ENCODE assay signal across 8 mouse cellular contexts in the genomic region with DNA sequence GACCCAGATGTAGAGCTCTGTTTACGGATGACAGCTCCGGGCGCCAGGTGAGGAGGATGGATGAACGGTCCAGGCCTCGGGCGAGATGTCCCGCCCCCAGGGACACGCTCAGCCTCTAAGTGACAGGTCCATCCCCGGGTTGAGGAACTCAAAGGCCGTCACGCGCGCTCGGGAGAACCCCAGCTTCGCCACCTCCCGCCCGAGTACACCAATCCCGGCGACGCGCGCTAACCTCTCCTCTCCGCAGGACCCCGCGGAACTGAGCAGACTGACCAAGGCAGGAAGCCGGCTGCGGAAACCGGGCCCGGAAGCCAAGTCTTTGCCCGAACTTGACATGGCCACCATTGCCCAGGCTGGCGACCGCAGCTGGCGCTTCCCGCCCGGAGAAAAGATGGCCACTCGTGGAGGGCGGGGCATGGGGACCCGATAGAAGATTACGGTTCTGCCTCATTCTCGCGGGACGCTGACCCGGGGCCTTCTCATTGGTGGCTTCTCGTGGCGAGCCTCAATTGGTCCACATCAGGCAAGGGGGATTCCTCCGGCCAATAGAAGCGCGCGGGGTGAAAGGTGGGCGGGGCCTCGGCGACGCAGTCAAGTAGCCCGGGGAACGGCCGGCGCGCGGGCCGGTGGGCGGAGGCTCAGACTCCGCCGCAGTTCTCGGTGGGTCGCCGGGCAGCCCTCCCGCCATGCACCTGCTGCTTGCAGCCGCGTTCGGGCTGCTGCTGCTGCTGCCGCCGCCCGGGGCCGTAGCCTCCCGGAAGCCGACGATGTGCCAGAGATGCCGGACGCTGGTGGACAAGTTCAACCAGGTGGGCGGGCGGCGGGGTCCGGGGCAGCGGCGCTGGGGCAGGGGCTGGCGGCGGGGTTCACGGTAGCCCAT. TPM values are rescaled to one million over a fixed set of nuclear protein-coding genes. Genes with fewer than 3 reads are reported as not detected.
A peak's percentile ranks its signal among the peaks of the same experiment; 100 is the strongest.
DNase-seq lines count a peak whose midpoint lies in the region; ATAC-seq lines count a peak whose summit lies in the region.

Alg12 (minus strand) TSS at position 293 of the 880 bp plus-strand sequence.
Creld2 (plus strand) TSS at position 621 of the 880 bp plus-strand sequence.

- H3K9ac ChIP-seq in intestine, embryonic 14.5 days (ENCODE audit: low read length) = peak within 1 kb of the TSS; percentile 81

- intact Hi-C loops in left cerebral cortex, postnatal 14 days (cut with DNase I) = loop anchor here (10.0 kb wide), 1 partner anchor 54 kb away; no protein-coding TSS in a partner anchor

- H3K4me1 ChIP-seq in intestine, embryonic 14.5 days (replicated peaks; ENCODE audit: control insufficient read depth, insufficient read depth, low read length) = peaks cover 14% of the 10 kb centered on the region

- peak within 1 kb of the TSS; percentile 86 for H3K4me3 ChIP-seq in intestine, embryonic 14.5 days (ENCODE audit: low read depth, low read length)

- peak; percentile 99 for ATAC-seq in intestine, embryonic 14.5 days (replicated peaks; ENCODE audit: low FRiP score, low TSS enrichment, low read depth)

- no peaks in the 10 kb centered on the region for H3K27me3 ChIP-seq in intestine, embryonic 14.5 days (replicated peaks; ENCODE audit: control insufficient read depth, insufficient read depth, low read length)

- peak within 1 kb of the TSS; percentile 64; the same call in 1 of the 2 replicates for H3K27ac ChIP-seq in intestine, embryonic 14.5 days (ENCODE audit: low read depth)

- peak within 1 kb of the TSS; percentile 94 for H3K4me2 ChIP-seq in intestine, embryonic 14.5 days (ENCODE audit: low read length)

- H3K36me3 ChIP-seq in intestine, embryonic 14.5 days (ENCODE audit: control insufficient read depth, insufficient read depth, low read length) = peaks cover 43% of the 10 kb centered on the region

- under 1% methylated on average over 83 of the region's 88 CpGs for WGBS in intestine, embryonic 14.5 days

- H3K9me3 ChIP-seq in intestine, embryonic 14.5 days (ENCODE audit: control insufficient read depth, low read length) = no peaks in the 10 kb centered on the region

- DNase-seq in adrenal gland, adult 18-20 months (ENCODE audit: low spot score in 2 of 2) = peak; percentile 95 to 97
- peak; percentile 100 for DNase-seq in embryo, embryonic 11 days
- peak; percentile 100 for DNase-seq in gastrocnemius, postnatal 25 days
- DNase-seq in intestine, embryonic 14.5 days (ENCODE audit: low spot score) = peak; percentile 97
- peak; percentile 100 for DNase-seq in left cerebral cortex, postnatal 14 days (ENCODE audit: low spot score in 2 of 2)
- peak; percentile 99 for DNase-seq in mesoderm, embryonic 11.5 days (ENCODE audit: low read depth, low spot score)
- peak; percentile 100 for DNase-seq in right cerebral cortex, postnatal 36 days (ENCODE audit: low spot score in 2 of 2)
- DNase-seq in yolk sac, embryonic 10.5 days (ENCODE audit: low spot score) = peak; percentile 100

RNA-seq across cellular contexts. Expression of gene Alg12, which starts in this region (rescaled TPM):
- total RNA-seq in adrenal gland, adult 18-20 months (2021) = 10 to 100 TPM; 14.4 to 15.2 TPM
- 1 to 10 TPM; 3.5 to 5.2 TPM for total RNA-seq in gastrocnemius, postnatal 25 days (2021)
- polyA plus RNA-seq in intestine, embryonic 14.5 days (2014; fragmentation: Nextera tagmentation; extraction: Ambion mirVana) = 11.8 and 13.6 TPM in 2 replicates
- total RNA-seq in left cerebral cortex, postnatal 14 days (2021) = 10 to 100 TPM; 10.3 to 12.3 TPM

RNA-seq across cellular contexts. Expression of gene Creld2, which starts in this region (rescaled TPM):
- 10 to 100 TPM; 45.3 to 51.7 TPM for total RNA-seq in adrenal gland, adult 18-20 months (2021)
- total RNA-seq in gastrocnemius, postnatal 25 days (2021) = 1 to 10 TPM; 9.8 to 9.9 TPM
- 79.9 and 95.1 TPM in 2 replicates for polyA plus RNA-seq in intestine, embryonic 14.5 days (2014; fragmentation: Nextera tagmentation; extraction: Ambion mirVana)
- 10 to 100 TPM; 18.9 to 21.4 TPM for total RNA-seq in left cerebral cortex, postnatal 14 days (2021)

Comparison
In these comparisons a context has a peak if more than half of its experiments do, and no peak if none do; other contexts are left out.
1. Peak in every context shown above with its lines: DNase-seq, ATAC-seq, H3K4me3 ChIP-seq and H3K27ac ChIP-seq.